Mouse (Mus musculus) erythroblast, embryonic 14.5 days (primary cell): ENCODE results near the gene Nanos3.

ENCODE experiments used
- GATA1 ChIP-seq: IDR thresholded peaks from 2 replicates; pipeline ENCODE4 v1.6.1; 2012; ENCODE audit warnings: low read length, inconsistent platforms, mixed read lengths
- TAL1 ChIP-seq: IDR thresholded peaks from 3 replicates; pipeline ENCODE4 v1.6.1; 2012; ENCODE audit warnings: low read length, inconsistent platforms, mixed read lengths

DNA sequence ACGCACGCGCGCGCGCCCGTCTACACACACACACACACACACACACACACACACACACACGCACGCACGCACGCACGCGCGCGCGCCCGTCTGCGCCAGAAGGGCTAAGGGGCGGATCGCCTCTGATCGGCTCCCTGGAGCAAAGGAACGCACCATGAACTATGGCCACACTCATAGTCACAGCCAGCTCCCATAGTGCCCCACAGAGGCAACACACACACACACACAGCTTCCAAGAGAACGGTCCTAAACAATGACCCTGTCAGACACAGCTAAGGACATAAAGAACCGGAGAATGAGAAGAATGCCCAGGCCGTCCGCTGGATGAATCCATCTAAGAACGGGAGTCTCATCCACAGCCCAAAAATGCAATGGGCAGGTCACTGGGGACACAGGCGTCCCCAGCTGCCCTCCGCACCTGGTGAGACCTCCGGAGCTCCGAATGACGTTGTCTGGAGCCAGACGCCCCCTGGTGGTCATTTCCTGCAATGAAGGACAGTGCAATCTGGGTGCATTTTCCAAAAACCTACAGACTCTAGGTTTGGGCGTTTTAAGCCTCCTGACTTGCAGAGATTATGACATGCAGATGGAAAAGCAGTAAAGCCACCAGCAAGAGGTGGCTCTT is 25.3 kb upstream of the Nanos3 start:
- TF ChIP-seq GATA1 = no peak
- TF ChIP-seq TAL1 = no peak
